Mouse (Mus musculus): ENCODE measurements at regions not wholly inside any gene's neighbourhood (a gene's known extent, or its start where the extent isn't known, plus 50 kb on each side); places are given as distances from the start of the nearest gene placed in this dataset.

- TF ChIP-seq CTCF (IDR thresholded peaks at IDR 0.05; ENCODE audit: low read depth): no peak
- TF ChIP-seq EP300 (IDR thresholded peaks at IDR 0.05; ENCODE audit: low read depth): no peak
Measured at GRCm38 (mm10) chr3:54526618-54527017, 165.7 kb downstream of the Postn start.

All from liver, embryonic 14.5 days (tissue).